Mouse (Mus musculus) spleen, adult 2 months (tissue): ENCODE results near the gene Vmn1r137.
"Not testable (repeated sequence)": the region's sequence is repeated elsewhere in the genome, so short reads cannot be mapped to it uniquely, and the experiment has no call there.

ENCODE experiments used
- CTCF ChIP-seq: fragments of 200-500 bp; IDR thresholded peaks from 2 replicates; pipeline ENCODE4 v1.5.1; 2011; ENCODE audit warnings: mild to moderate bottlenecking, inconsistent platforms; ENCODE audit not compliant: insufficient read depth, insufficient read length, insufficient replicate concordance; ENCODE audit errors: extremely low read depth
- POLR2A ChIP-seq: fragments of 200-500 bp; IDR thresholded peaks from 2 replicates; pipeline ENCODE4 v1.6.1; 2011; ENCODE audit warnings: low read depth, low read length, inconsistent platforms

GRCm38 (mm10) chr7:21994287-21994686 lies at the start of gene Vmn1r137:
- TF ChIP-seq CTCF, POLR2A: not testable (repeated sequence)
